ENCODE assay signal across 8 mouse cellular contexts in genomic region chr2:78871971-78872860, GRCm38 (mm10). TPM values are rescaled to one million over a fixed set of nuclear protein-coding genes. Genes with fewer than 3 reads are reported as not detected.
DNase-seq lines count a peak whose midpoint lies in the region; ATAC-seq and TF ChIP-seq lines count a peak whose summit lies in the region.

No protein-coding gene starts in this region.

- peak; percentile 26 for DNase-seq in kidney, adult 2 months
- no peak for DNase-seq in kidney, adult 8-10 months
- peak; percentile 27 for DNase-seq in R1 (ENCODE audit: low read depth, low spot score)
- peak; percentile 29 for DNase-seq in lung, postnatal 10 days
- DNase-seq in right cerebral cortex, postnatal 25 days = peak; percentile 20
- no peak for DNase-seq in gastrocnemius, adult 18-20 months (ENCODE audit: low spot score)

- 36% methylated on average over 8 of the region's 8 CpGs for WGBS in kidney, adult 2 months
- 10% methylated on average over 8 of the region's 8 CpGs for WGBS in forebrain, embryonic 15.5 days
- WGBS in intestine, embryonic 15.5 days = 16% methylated on average over 8 of the region's 8 CpGs

- H3K9ac ChIP-seq in forebrain, embryonic 15.5 days (replicated peaks) = peak overlapping the region; percentile 97
- no peak overlapping the region for H3K9ac ChIP-seq in intestine, embryonic 15.5 days

- no peaks in the 10 kb centered on the region for H3K9me3 ChIP-seq in forebrain, embryonic 15.5 days
- no peaks in the 10 kb centered on the region for H3K9me3 ChIP-seq in intestine, embryonic 15.5 days

- no peak overlapping the region for H3K4me3 ChIP-seq in kidney, adult 2 months (ENCODE audit: insufficient read depth, low read depth, low read length)
- peak overlapping the region; percentile 80 for H3K4me3 ChIP-seq in forebrain, embryonic 15.5 days
- peak overlapping the region; percentile 20 for H3K4me3 ChIP-seq in intestine, embryonic 15.5 days (replicated peaks)

- H3K36me3 ChIP-seq in kidney, adult 2 months (ENCODE audit: control insufficient read depth, insufficient read depth, low read length) = no peaks in the 10 kb centered on the region
- H3K36me3 ChIP-seq in forebrain, embryonic 15.5 days = no peaks in the 10 kb centered on the region
- no peaks in the 10 kb centered on the region for H3K36me3 ChIP-seq in intestine, embryonic 15.5 days

- ATAC-seq in forebrain, embryonic 15.5 days (replicated peaks) = 0 out of 2 replicates have a peak, but pooled peaks have one; percentile 24
- no peak for ATAC-seq in intestine, embryonic 15.5 days

- no peaks in the 10 kb centered on the region for H3K27me3 ChIP-seq in kidney, adult 2 months (replicated peaks; ENCODE audit: control insufficient read depth, insufficient read depth, low read length)
- H3K27me3 ChIP-seq in forebrain, embryonic 15.5 days = no peaks in the 10 kb centered on the region
- no peaks in the 10 kb centered on the region for H3K27me3 ChIP-seq in intestine, embryonic 15.5 days (replicated peaks)

- TF ChIP-seq POLR2A in kidney, adult 2 months (IDR thresholded peaks at IDR 0.05; ENCODE audit: low read depth, low read length) = no peak

- peak overlapping the region; percentile 48 for H3K4me2 ChIP-seq in forebrain, embryonic 15.5 days (replicated peaks)
- peak overlapping the region; percentile 70 for H3K4me2 ChIP-seq in intestine, embryonic 15.5 days (replicated peaks)

- peaks cover 3% of the 10 kb centered on the region; the same call in 1 of the 2 replicates for H3K4me1 ChIP-seq in kidney, adult 2 months (ENCODE audit: control insufficient read depth, insufficient read depth, low read length)
- H3K4me1 ChIP-seq in forebrain, embryonic 15.5 days = peaks cover 49% of the 10 kb centered on the region
- H3K4me1 ChIP-seq in intestine, embryonic 15.5 days (replicated peaks) = peaks cover 14% of the 10 kb centered on the region; the same call in 1 of the 2 replicates

- TF ChIP-seq CTCF in kidney, adult 2 months (conservative IDR thresholded peaks at IDR 0.05; ENCODE audit: insufficient read depth, insufficient read length, low read depth, low read length) = no peak

- no peak overlapping the region for H3K27ac ChIP-seq in kidney, adult 2 months (ENCODE audit: insufficient read depth, low read depth, low read length)
- H3K27ac ChIP-seq in forebrain, embryonic 15.5 days (replicated peaks) = peak overlapping the region; percentile 79
- H3K27ac ChIP-seq in intestine, embryonic 15.5 days = peak overlapping the region; percentile 2; the same call in 1 of the 2 replicates

RNA-seq across cellular contexts. Expression of gene Ube2e3, which starts 4.3 kb away (rescaled TPM):
- 25.2 and 25.4 TPM in 2 replicates for polyA plus RNA-seq in kidney, adult 2 months (2012; rRNA removed)
- 259 and 261 TPM in 2 replicates for polyA plus RNA-seq in forebrain, embryonic 15.5 days (2015; fragmentation: Nextera tagmentation; extraction: Ambion mirVana)
- polyA plus RNA-seq in intestine, embryonic 15.5 days (2015; fragmentation: Nextera tagmentation; extraction: Ambion mirVana) = 95.8 and 110 TPM in 2 replicates
- total RNA-seq in gastrocnemius, adult 18-20 months (2021) = 10 to 100 TPM; 26.4 to 27.3 TPM

Comparison
In these comparisons a context has a peak if more than half of its experiments do, and no peak if none do; other contexts are left out.
1. DNase-seq: peak in kidney, adult 2 months (single experiment), R1 (single experiment), lung, postnatal 10 days (single experiment) and right cerebral cortex, postnatal 25 days (single experiment); none in kidney, adult 8-10 months (0 of 2) and gastrocnemius, adult 18-20 months (single experiment).